ENCODE assay signal across 27 mouse cellular contexts in the genomic region with DNA sequence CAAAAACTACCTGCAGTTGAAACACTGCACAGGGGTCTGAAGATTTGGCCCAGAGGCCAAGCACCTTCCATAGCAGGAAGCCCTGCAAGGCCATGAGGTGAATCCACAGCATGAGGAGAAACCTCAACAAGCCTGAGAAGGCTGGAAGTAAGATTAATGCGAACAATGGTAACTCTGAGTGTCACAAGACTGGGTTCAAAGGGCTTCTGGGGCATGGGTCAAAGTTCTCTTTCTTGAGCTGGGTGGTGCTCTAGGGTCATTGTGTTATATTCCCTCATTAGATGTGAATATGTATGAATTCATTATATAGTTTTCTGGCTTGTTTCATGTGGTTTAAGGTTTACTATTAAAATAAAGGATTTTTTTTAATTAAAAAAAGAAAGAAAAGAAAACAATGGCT.
DNase-seq lines count a peak whose midpoint lies in the region; ATAC-seq and TF ChIP-seq lines count a peak whose summit lies in the region.
"Had no signal": no experiment of that assay in that cellular context is flagged by ENCODE, and none has a peak within 500 bp of the region (broad histone marks: within the 10 kb centered on the region; RNA-seq: fewer than 3 reads in every experiment).

No protein-coding gene starts in this region.

- no peaks in the 10 kb centered on the region for H3K9me3 ChIP-seq in forebrain, embryonic 11.5 days (ENCODE audit: control insufficient read depth, low read length)
- H3K9me3 ChIP-seq in forebrain, embryonic 16.5 days (ENCODE audit: control insufficient read depth, low read length), result no peaks in the 10 kb centered on the region
- H3K9me3 ChIP-seq: embryonic facial prominence, embryonic 10.5 days; embryonic facial prominence, embryonic 15.5 days; forebrain, embryonic 13.5 days; liver, embryonic 15.5 days; lung, embryonic 15.5 days had no signal

- H3K27me3 ChIP-seq in forebrain, embryonic 11.5 days (ENCODE audit: control insufficient read depth, insufficient read depth, low read length), result no peaks in the 10 kb centered on the region
- no peaks in the 10 kb centered on the region for H3K27me3 ChIP-seq in forebrain, embryonic 16.5 days (replicated peaks; ENCODE audit: control insufficient read depth, insufficient read depth, low read length)
- no peaks in the 10 kb centered on the region for H3K27me3 ChIP-seq in kidney, adult 2 months (replicated peaks; ENCODE audit: control insufficient read depth, insufficient read depth, low read length)
- H3K27me3 ChIP-seq: CH12.LX; embryonic facial prominence, embryonic 15.5 days; forebrain, embryonic 13.5 days; liver, embryonic 15.5 days; lung, embryonic 15.5 days had no signal

- 52% methylated on average over 1 of the region's 1 CpGs for WGBS in forebrain, embryonic 11.5 days
- 69% methylated on average over 1 of the region's 1 CpGs for WGBS in forebrain, embryonic 16.5 days
- 51% methylated on average over 1 of the region's 1 CpGs for WGBS in kidney, adult 2 months

- H3K4me2 ChIP-seq in forebrain, embryonic 11.5 days (ENCODE audit: low read depth, low read length, severe bottlenecking), result no peak overlapping the region
- no peak overlapping the region for H3K4me2 ChIP-seq in forebrain, embryonic 16.5 days (ENCODE audit: low read length)
- H3K4me2 ChIP-seq: embryonic facial prominence, embryonic 15.5 days; forebrain, embryonic 13.5 days; heart, embryonic 11.5 days; liver, embryonic 15.5 days; lung, embryonic 15.5 days; midbrain, embryonic 11.5 days had no signal

- ATAC-seq in forebrain, embryonic 11.5 days (replicated peaks; ENCODE audit: low FRiP score), result no peak
- ATAC-seq in forebrain, embryonic 16.5 days, result no peak
- ATAC-seq: activated CD4-positive, CD25-positive, alpha-beta regulatory T cell, adult 4 months; forebrain, embryonic 13.5 days; midbrain, embryonic 16.5 days had no signal

- no peak overlapping the region for H3K4me3 ChIP-seq in forebrain, embryonic 11.5 days (ENCODE audit: low read depth, low read length)
- no peak overlapping the region for H3K4me3 ChIP-seq in forebrain, embryonic 16.5 days (replicated peaks; ENCODE audit: low read length)
- no peak overlapping the region for H3K4me3 ChIP-seq in kidney, adult 2 months (ENCODE audit: insufficient read depth, low read depth, low read length)
- H3K4me3 ChIP-seq: embryonic facial prominence, embryonic 10.5 days; embryonic facial prominence, embryonic 15.5 days; forebrain, embryonic 13.5 days; liver, embryonic 15.5 days; lung, embryonic 15.5 days had no signal

- TF ChIP-seq POLR2A in kidney, adult 2 months (IDR thresholded peaks at IDR 0.05; ENCODE audit: low read depth, low read length), result no peak

- no peaks in the 10 kb centered on the region for H3K4me1 ChIP-seq in forebrain, embryonic 11.5 days (replicated peaks; ENCODE audit: control insufficient read depth, insufficient read depth, low read length)
- H3K4me1 ChIP-seq in forebrain, embryonic 16.5 days (replicated peaks; ENCODE audit: control insufficient read depth, insufficient read depth, low read length), result no peaks in the 10 kb centered on the region
- H3K4me1 ChIP-seq in kidney, adult 2 months (ENCODE audit: control insufficient read depth, insufficient read depth, low read length), result no peaks in the 10 kb centered on the region
- H3K4me1 ChIP-seq: forebrain, embryonic 13.5 days; liver, embryonic 15.5 days had no signal

- no peak overlapping the region for H3K9ac ChIP-seq in forebrain, embryonic 11.5 days (ENCODE audit: low read length)
- H3K9ac ChIP-seq in forebrain, embryonic 16.5 days (replicated peaks; ENCODE audit: low read depth, low read length), result no peak overlapping the region
- H3K9ac ChIP-seq: embryonic facial prominence, embryonic 15.5 days; forebrain, embryonic 13.5 days; liver, embryonic 15.5 days; lung, embryonic 15.5 days had no signal

- no peaks in the 10 kb centered on the region for H3K36me3 ChIP-seq in forebrain, embryonic 11.5 days (ENCODE audit: control insufficient read depth, insufficient read depth, low read length)
- no peaks in the 10 kb centered on the region for H3K36me3 ChIP-seq in forebrain, embryonic 16.5 days (ENCODE audit: control insufficient read depth, insufficient read depth)
- no peaks in the 10 kb centered on the region for H3K36me3 ChIP-seq in kidney, adult 2 months (ENCODE audit: control insufficient read depth, insufficient read depth, low read length)
- H3K36me3 ChIP-seq: embryonic facial prominence, embryonic 10.5 days; embryonic facial prominence, embryonic 15.5 days; liver, embryonic 15.5 days; lung, embryonic 15.5 days had no signal

- no peak for TF ChIP-seq CTCF in kidney, adult 2 months (conservative IDR thresholded peaks at IDR 0.05; ENCODE audit: insufficient read depth, insufficient read length, low read depth, low read length)

- no peak overlapping the region for H3K27ac ChIP-seq in forebrain, embryonic 11.5 days (ENCODE audit: low read depth, low read length)
- H3K27ac ChIP-seq in forebrain, embryonic 16.5 days (ENCODE audit: low read length), result no peak overlapping the region
- no peak overlapping the region for H3K27ac ChIP-seq in kidney, adult 2 months (ENCODE audit: insufficient read depth, low read depth, low read length)
- H3K27ac ChIP-seq: embryonic facial prominence, embryonic 10.5 days; embryonic facial prominence, embryonic 15.5 days; forebrain, embryonic 13.5 days; liver, embryonic 15.5 days; lung, embryonic 15.5 days had no signal

- DNase-seq in forebrain, embryonic 11.5 days (ENCODE audit: low spot score), result peak; percentile 30
- peak; percentile 64 for DNase-seq in kidney, adult 2 months
- DNase-seq in kidney, postnatal 14 days, result no peak
- peak; percentile 5 for DNase-seq in thymus, postnatal 14 days
- DNase-seq in thymus, postnatal 4 days, result no peak
- no peak for DNase-seq in left cerebral cortex, postnatal 14 days (ENCODE audit: low spot score in 2 of 2)
- no peak for DNase-seq in retina, postnatal 1 day
- DNase-seq: adrenal gland, adult 2 months; adrenal gland, postnatal 36 days; cerebellum, adult 2 months; cerebellum, postnatal 25 days; gastrocnemius, postnatal 25 days; heart, adult 18-20 months; left cerebral cortex, postnatal 4 days; lung, postnatal 36 days; right cerebral cortex, adult 18-20 months had no signal

- intact Hi-C loops in left cerebral cortex, postnatal 14 days (cut with DNase I), result no loop called here

Comparison
In these comparisons a context has a peak if more than half of its experiments do, and no peak if none do; other contexts are left out.
1. DNase-seq: peak in forebrain, embryonic 11.5 days (single experiment), kidney, adult 2 months (single experiment) and thymus, postnatal 14 days (single experiment); none in kidney, postnatal 14 days (single experiment), thymus, postnatal 4 days (single experiment), left cerebral cortex, postnatal 14 days (0 of 2) and retina, postnatal 1 day (single experiment).